Mouse (Mus musculus) ES-Bruce4 (cell line): ENCODE data around the gene Rhod.

ENCODE experiments used
- CTCF ChIP-seq: IDR thresholded peaks from one replicate; pipeline ENCODE4 v1.8.1; 2011; ENCODE audit warnings: low read depth, low read length
- POLR2A ChIP-seq: IDR thresholded peaks from one replicate; pipeline ENCODE4 v1.8.1; 2011; ENCODE audit warnings: low read length; ENCODE audit not compliant: insufficient read depth

GRCm38 (mm10) chr19:4420153-4420910, 18.9 kb downstream of the Rhod start:
- no peak for TF ChIP-seq POLR2A
- no peak for TF ChIP-seq CTCF
